Mouse (Mus musculus): ENCODE measurements around the gene Ripor2.

GRCm38 (mm10) chr13:24666763-24667162 is 84.8 kb downstream of the Ripor2 start:
- TF ChIP-seq CTCF (IDR thresholded peaks at IDR 0.05; ENCODE audit: borderline replicate concordance, insufficient read depth, low read length): no peak
- no peak for TF ChIP-seq POLR2A (IDR thresholded peaks at IDR 0.05; ENCODE audit: low read depth, low read length)

Measured in embryonic fibroblast, embryonic 13.5 days (primary cell).